Mouse (Mus musculus): ENCODE data around the gene Plekha6. TPM values are rescaled to one million over a fixed set of nuclear protein-coding genes. Genes with fewer than 3 reads are reported as not detected.

Gene Plekha6
- total RNA-seq, 1 experiment from 2014 or later = 3.5 TPM

DNA sequence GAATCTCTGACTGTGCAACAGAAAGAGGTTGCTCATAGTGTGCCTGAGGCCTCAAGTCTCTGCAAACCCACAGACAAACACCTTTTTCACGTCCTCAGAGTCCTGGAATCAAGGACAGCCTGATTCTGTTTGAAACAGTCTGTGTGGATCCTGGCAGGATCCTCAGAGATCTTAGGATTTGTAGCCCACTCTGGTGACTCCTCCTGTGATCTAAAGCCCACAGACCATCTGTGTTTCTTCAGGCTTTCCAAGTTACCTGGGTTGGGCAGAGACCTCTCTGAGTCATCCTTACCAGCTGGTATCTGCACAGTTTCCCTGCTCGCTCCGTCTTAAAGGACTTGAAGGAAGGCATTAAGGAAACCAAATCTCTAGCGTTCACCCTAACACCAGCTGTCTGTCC lies 123.0 kb downstream of the Plekha6 start:
- no peak for ATAC-seq (ENCODE audit: extremely low read depth, insufficient number of reproducible peaks, low FRiP score, poor library complexity, severe bottlenecking)

DNA sequence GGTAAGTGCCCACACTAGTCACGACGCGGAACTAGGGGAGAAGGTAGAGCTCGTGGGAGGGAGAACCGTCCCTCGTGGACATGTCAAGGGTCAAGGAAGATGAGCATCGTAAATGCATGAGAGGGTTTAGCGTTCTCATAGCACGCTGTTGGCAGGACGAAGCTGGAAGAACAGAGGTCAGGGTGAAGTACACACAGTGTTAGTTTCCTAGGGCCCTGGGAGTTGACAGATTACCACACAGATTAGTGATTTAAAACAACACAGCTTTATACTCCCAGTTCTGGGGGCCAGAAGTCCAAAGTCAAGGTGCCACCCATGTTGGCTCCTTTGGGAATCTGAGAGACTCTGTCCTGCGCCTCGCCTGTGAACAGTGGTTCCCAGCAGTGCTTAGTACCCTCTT lies 123.9 kb downstream of the Plekha6 start:
- no peak for ATAC-seq (ENCODE audit: extremely low read depth, insufficient number of reproducible peaks, low FRiP score, poor library complexity, severe bottlenecking)

DNA sequence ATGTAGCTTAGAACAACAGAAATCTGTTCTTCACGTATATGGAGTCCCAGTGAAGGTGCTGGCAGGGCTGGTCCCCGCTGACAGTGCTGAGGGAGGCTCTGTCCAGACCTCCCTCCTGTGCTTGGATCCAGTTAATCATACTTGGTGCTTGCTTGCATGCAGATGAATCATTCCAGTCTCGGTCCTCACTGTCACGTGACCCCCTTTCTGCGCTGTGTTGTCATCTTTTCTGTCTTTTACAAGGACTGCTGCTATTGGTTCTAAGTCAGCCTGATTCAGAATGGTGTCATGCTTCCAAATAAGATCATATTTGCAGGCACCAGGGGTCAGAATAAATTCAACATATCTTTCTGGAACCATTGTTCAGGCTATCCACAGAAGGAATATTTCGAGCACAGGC lies 127.9 kb downstream of the Plekha6 start:
- ATAC-seq (ENCODE audit: extremely low read depth, insufficient number of reproducible peaks, low FRiP score, poor library complexity, severe bottlenecking) = no peak

DNA sequence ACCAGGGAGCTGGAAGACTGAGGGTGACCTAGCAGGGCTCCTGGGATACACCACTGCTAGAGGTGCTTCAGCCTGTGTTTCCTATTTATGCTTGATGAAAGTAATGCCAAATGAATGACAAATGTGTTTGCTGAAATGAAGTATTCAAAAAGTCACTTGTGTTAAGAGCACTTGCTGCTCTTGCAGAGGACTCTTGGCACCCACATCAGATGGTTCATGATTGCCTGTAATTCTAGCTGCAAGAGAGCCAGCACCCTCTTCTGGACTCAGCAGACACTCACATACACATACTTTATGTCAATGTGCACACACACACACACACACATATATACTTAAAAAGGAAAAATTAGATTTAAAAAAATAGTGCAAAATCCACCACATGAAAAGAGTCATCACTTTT lies 128.6 kb downstream of the Plekha6 start:
- no peak for ATAC-seq (ENCODE audit: extremely low read depth, insufficient number of reproducible peaks, low FRiP score, poor library complexity, severe bottlenecking)

DNA sequence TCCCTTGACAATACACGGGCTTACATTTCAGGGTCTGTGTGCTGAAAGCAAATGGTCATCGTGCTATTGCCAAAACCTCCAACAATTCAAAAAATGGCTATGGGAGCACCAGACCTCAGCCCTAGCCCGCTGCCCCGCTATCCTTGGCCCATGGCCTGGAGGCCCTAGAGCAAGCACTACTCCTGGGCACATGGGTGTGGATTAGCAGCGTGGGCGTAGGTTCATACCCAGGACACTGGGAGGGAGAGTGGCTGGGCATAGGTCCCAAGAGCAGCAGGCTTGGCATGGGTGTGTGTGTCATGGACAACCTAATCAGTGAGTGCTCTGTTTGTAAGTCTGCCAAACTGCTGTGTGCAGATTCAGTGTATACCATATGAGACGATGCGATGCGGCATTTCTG lies 132.4 kb downstream of the Plekha6 start:
- ATAC-seq (ENCODE audit: extremely low read depth, insufficient number of reproducible peaks, low FRiP score, poor library complexity, severe bottlenecking) = no peak

DNA sequence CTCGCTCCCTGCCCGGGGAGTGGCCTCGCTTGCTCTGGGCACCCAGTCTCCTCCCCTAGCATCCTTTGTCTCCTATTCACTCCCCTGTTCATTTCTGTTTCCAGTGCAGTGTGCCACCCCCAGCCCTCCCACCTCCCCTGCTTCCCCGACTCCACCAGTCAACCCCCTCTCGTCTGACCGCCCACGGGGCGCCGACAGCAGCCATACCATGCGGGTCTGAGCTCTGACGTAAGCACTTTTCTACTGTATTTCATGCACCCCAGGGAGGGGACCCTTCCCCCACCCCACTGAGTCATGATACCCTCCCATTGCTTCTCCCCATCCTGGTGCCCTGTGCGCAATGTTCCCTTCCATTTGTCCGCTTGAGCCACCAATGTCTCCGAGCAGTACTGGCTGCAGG lies 134.8 kb downstream of the Plekha6 start:
- no peak for ATAC-seq (ENCODE audit: extremely low read depth, insufficient number of reproducible peaks, low FRiP score, poor library complexity, severe bottlenecking)

DNA sequence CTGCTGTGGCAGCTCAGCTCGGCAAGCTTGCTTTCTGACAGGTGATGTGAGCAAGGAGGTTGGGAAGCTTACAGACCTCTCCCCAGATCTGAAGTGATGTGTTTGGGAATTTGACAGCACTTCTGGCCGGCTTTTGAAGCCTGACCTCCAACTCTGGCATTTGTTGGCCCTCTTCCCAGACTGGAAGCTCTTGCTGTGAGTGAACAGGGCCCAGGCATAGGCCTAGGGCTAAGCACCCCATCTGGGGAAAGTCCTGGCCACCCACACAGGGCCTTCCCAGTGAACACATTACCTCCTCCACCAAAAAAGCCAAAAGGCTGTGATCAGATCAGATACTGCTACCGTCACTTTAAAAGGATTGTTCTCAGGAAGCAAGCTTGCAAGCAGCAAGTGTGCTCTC lies 138.5 kb downstream of the Plekha6 start:
- ATAC-seq (ENCODE audit: extremely low read depth, insufficient number of reproducible peaks, low FRiP score, poor library complexity, severe bottlenecking) = no peak

DNA sequence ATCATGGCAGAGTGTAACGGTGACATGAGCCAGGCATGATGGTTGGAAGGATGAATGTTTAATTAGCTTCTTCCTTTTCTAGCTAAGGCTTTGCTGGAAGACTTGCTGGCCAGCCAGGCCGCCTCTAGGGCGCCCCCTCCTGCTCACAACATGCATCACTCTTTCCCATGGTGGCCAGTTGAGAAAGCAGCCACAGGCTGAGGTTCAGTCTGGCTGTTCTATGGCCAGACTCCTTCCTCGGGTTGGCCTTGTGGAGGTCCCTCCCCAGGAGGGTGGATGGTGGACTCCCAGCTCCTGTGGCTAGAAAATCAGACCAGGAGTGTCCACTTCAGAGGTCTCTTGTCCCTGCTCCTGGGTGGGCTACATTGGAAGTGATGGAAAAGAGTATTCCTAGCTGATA lies 142.8 kb downstream of the Plekha6 start:
- no peak for ATAC-seq (ENCODE audit: extremely low read depth, insufficient number of reproducible peaks, low FRiP score, poor library complexity, severe bottlenecking)

DNA sequence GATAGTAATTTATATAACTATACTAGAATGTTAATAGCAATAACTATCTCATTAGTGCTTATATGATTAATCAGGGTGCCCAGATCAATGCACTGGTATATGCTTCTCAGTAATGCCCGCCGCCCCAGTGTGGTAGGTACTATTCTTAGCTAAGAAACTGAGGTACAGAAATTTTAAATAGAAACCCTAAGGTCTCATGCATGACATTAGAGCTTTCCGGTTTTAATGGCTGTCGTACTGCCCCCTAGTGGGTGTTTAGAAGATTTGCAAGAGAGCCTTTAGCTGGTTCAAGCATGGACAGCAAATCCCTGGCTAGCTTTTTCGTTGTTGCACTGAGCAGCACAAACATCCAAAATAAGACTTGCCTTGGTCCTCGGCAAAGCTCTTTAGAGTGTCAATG lies 143.3 kb downstream of the Plekha6 start:
- ATAC-seq (ENCODE audit: extremely low read depth, insufficient number of reproducible peaks, low FRiP score, poor library complexity, severe bottlenecking) = peak; percentile 21; the same call in 1 of the 2 replicates

DNA sequence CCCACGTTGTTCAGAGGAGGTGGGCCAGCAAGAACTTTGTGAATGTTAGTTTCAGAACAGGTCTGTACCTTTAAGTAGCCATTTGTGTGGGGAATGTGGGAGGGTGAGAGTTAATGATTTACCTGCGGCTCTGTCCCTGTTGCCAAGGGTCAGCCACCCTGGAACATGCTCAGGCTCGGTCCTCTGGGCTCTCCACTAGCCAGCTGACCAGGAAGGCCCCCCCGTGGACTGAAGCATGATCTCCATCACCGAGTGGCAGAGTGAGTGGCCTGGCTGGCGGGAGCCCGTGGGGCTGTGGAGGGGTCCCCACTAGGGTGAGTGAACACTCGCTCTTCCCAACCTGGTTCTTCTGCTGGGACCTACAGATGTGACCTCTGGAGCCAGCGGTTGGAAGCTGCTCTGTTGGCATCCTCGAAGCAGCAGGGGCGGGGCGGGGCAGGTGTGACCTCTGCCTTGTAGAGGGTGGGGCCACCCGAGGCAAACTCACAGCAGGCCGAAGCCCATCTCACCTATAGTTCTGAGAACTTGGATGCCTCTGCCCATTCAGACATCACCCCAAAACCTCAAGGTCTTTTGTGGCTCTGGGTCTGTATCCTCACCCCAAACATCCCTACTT lies 145.8 kb downstream of the Plekha6 start, which contains the start of gene Golt1a:
TSS of gene Golt1a (plus strand) at position 149 of the 616 bp plus-strand sequence.
- ATAC-seq (ENCODE audit: extremely low read depth, insufficient number of reproducible peaks, low FRiP score, poor library complexity, severe bottlenecking) = no peak

DNA sequence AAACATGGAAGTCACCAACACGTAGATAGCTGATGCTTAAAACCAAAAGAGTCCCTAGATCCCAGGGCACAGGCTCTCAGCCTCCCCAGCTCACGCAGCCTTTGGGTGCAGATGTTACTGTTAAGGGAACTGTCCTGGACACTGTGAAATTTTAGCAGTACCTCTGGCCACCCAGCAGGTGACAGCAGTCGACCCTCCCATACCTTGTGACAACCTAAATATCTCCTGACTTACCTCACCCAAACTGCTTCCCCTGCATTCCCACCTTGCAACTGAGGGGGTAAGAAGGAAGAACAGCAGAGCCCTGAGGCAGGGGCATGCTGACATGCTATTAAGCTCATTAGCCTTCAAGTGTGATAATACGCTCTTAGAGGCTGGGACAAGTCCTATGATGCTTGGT lies 147.2 kb downstream of the Plekha6 start:
- ATAC-seq (ENCODE audit: extremely low read depth, insufficient number of reproducible peaks, low FRiP score, poor library complexity, severe bottlenecking) = no peak

DNA sequence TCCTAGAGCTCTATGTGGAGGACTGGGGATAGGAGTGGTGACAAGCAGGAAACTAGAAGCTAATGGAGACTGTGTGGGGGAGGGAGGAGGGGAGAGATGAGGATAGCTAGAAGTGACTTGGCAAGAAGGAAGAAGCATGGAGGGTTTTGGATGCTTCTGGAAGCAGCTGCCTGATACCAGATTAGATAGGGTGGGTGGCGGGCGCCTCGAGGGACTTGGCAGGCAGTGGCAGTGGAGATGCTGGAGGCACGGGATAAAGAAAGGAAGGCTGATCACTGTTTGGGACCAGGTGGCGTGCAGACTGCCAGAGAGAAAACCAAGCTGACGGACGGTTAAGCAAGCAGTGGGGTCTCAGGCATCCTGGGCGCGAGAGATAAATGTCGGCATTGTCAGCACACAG lies 147.9 kb downstream of the Plekha6 start:
- ATAC-seq (ENCODE audit: extremely low read depth, insufficient number of reproducible peaks, low FRiP score, poor library complexity, severe bottlenecking) = no peak

DNA sequence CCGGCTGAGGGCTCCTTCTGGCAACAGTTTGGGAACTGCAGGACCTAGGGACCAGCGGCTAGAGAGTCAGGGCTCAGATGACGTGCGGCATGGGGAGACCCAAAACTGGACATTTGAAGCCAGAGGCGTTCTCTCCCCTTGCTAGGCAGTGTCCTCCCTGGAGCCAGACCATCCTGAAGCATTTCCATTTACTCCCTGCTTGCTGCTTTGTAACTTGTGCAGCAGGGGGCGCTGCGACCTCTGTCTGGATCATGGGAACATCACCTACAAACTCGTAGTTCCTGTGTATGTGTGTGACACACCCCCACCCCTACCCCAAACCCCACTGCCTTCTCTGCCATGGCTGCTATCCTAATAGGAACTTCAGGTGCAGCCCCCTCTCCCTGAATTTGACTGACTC lies 150.4 kb downstream of the Plekha6 start:
- peak; percentile 43; the same call in 1 of the 2 replicates for ATAC-seq (ENCODE audit: extremely low read depth, insufficient number of reproducible peaks, low FRiP score, poor library complexity, severe bottlenecking)

DNA sequence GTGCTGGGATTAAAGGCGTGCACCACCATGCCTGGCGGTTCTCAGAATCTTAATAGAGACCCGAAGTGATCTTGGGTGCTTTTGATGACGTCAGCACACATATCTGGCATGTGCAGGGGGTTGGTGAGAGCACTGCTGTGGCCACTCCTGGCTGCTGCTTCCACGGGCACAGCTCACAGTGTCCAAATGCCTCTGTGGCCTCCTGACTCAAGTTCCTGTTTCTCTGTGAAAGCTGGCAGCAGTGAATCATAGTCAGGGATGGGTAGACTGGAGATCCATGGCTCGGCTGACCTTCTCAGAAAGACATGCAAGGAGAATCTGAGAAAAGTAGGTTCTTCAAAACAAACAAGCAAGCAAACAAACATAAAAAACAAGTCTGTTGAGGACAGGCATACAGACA lies 151.8 kb downstream of the Plekha6 start:
- no peak for ATAC-seq (ENCODE audit: extremely low read depth, insufficient number of reproducible peaks, low FRiP score, poor library complexity, severe bottlenecking)

DNA sequence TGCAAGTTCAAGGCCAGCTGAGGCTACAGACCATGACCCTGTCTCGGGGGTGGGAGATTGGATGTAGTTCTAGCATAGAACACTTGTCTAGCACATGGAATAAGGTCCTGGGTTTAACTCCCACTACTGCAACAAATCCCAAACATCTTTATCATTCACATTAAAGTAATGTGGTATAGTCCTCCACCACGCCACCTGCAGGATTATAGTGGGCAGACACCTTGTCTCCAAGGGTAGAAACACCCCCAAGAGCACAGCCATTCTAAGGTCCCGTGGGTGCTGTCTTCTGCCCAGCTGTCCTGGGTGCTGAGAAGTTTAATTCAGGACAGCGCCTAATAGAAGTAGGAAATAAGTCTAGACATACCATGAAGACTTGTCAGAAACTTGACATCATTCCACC lies 152.6 kb downstream of the Plekha6 start:
- ATAC-seq (ENCODE audit: extremely low read depth, insufficient number of reproducible peaks, low FRiP score, poor library complexity, severe bottlenecking) = no peak

DNA sequence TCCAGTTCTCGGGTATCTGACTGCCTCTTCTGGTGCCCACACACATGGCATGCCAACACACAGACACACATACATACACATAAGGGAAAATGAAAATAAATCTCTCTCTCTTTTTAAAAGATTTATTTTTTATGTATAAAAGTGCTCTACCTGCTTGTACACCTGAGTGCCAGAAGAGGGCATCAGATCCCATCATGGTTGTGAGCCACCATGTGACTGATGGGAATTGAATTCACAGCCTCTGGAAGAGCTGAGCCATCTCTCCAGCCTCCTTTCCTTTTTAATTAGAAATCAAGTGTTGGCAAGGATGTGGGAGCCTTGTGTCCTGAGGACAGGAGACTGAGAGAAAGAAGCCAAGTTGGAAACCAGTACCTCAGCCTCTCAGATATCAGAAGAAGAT lies 153.1 kb downstream of the Plekha6 start:
- no peak for ATAC-seq (ENCODE audit: extremely low read depth, insufficient number of reproducible peaks, low FRiP score, poor library complexity, severe bottlenecking)

DNA sequence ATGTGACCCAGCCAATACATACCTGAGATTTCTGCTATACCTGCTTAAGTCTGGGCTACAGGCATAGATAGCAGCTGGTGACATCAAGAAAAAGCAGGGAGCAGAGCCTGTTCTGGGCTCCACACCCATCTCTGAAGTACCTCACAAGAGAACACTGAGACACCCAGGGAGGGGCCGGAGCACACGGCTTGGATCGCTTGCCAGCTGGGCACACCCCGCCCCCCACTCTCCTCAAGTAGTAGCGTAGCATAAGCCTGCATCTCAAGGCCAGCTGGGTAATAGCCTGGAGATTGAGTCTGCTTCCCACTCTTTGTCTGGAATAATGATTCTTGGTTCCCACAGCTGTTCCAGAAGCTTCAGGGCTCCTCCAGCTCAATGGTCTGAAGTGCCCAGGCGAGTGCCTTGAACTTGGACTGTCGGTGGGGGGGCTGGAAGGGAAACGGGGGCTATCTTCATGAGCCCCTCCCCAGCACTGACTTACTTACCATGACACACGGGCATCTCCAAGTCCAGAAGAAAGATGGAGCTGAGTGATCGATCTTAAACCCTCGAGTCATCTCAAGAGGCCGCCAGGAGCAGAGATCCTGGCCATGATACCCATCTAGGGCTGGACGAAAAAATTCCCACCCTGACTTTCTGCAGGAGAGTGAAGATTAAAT lies 157.4 kb downstream of the Plekha6 start, which contains the start of gene Kiss1:
TSS of gene Kiss1 (plus strand) at position 609 of the 659 bp plus-strand sequence.
- ATAC-seq (ENCODE audit: extremely low read depth, insufficient number of reproducible peaks, low FRiP score, poor library complexity, severe bottlenecking) = no peak

DNA sequence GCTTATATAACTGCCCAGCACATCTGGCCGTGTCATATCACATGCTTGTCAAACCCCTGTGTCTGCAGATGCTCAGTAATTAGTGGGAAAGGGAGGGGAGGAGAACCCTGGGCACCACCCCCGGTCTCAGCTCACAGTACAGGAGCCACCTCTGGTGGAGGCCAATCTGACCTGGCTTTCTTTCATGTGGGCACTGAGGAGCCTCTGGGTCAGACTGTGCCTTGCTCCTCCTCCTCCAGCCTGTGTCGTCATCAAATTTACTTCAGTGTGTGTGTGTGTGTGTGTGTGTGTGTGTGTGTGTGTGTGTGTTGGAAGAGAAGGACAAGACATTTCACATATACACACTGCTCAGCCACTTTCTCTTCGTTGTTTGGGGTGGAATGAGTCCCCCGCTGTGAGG lies 159.3 kb downstream of the Plekha6 start:
- ATAC-seq (ENCODE audit: extremely low read depth, insufficient number of reproducible peaks, low FRiP score, poor library complexity, severe bottlenecking) = no peak

DNA sequence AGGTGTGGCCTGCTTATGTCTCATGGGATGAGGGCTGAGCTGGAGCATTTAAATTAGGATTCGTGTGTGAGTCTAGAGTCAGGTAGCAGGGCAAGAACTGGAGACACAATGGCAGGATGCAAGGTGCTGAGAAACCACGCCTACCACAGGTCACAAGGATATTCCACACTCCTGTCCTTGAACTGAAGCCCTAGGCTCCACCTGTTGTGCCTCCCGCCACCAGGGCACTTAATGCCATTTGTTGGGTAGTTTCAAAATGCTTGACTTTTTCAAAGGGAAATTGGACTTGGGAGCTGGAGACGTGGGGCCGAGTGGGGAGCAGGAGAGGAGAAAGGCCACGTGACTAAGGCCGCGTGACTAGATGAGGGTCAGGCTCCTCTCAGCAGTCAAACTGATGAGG lies 161.9 kb downstream of the Plekha6 start:
- ATAC-seq (ENCODE audit: extremely low read depth, insufficient number of reproducible peaks, low FRiP score, poor library complexity, severe bottlenecking) = no peak

DNA sequence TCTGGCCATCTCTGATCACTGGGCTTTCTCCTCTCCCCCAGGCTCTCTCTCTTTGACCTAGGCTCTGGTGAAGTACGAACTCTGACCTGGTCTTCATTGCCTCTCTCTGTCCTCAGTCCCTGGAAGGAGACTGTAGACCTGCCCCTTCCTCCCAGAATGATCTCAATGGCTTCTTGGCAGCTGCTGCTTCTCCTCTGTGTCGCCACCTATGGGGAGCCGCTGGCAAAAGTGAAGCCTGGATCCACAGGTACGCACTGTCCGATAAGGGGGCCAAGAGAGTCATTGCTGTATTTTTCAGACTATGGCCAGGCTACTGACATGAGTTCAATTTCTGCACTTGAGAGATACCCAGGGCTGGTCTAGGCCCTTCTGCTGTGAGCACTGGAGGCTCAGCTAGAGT lies 163.1 kb downstream of the Plekha6 start:
- ATAC-seq (ENCODE audit: extremely low read depth, insufficient number of reproducible peaks, low FRiP score, poor library complexity, severe bottlenecking) = no peak

DNA sequence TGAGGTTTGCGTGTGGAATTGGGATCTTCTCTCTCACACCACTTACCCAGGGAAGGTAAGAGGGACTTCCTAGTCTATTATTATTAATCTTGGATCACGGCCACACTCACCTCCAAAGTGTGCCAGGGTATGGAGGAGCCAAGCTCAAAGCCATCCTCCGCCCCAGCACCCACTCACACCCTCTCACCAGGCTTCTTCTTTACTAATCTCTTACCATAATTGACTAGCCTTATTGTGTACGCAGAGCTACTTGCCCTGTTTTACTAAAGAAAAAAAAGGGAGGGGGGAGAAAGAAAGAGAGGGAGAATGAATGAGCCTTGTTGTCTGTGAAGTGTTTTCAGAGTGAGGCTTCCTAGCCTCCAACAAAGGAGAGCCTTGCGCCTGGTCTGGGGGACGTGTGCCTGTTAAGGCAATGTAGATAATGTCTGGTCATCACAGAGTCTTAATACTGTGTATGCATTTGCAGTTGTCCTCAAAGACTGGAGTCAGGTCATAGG lies 164.3 kb downstream of the Plekha6 start:
- ATAC-seq (ENCODE audit: extremely low read depth, insufficient number of reproducible peaks, low FRiP score, poor library complexity, severe bottlenecking) = no peak

All from neutrophil, adult 5-6 weeks (primary cell).